Mouse (Mus musculus) kidney, embryonic 14.5 days (tissue): ENCODE measurements at regions not wholly inside any gene's neighbourhood (a gene's known extent, or its start where the extent isn't known, plus 50 kb on each side); places are given as distances from the start of the nearest gene placed in this dataset.

Source experiments
- ATAC-seq: fragments of 200-750 bp; cut with Nextera tagmentation; 2 replicates; pipeline ENCODE4 v1.8.0; 2017; ENCODE audit warnings: moderate number of reproducible peaks, mild to moderate bottlenecking, moderate TSS enrichment, moderate library complexity; ENCODE audit not compliant: low FRiP score, low TSS enrichment
- H3K27ac ChIP-seq: fragments of 300-500 bp; sonication (generic); 2 replicates; pipeline ENCODE4 v1.5.1; 2014; ENCODE audit warnings: low read depth, mild to moderate bottlenecking, low read length, moderate library complexity, mixed read lengths
- H3K27me3 ChIP-seq: fragments of 300-500 bp; sonication (generic); 2 replicates; pipeline ENCODE4 v1.6.1; 2014; ENCODE audit warnings: mild to moderate bottlenecking, low read length; ENCODE audit not compliant: control insufficient read depth, insufficient read depth
- H3K36me3 ChIP-seq: fragments of 300-500 bp; sonication (generic); 2 replicates; pipeline ENCODE4 v1.6.1; 2014; ENCODE audit warnings: low read length, mixed read lengths; ENCODE audit not compliant: control insufficient read depth, insufficient read depth
- H3K4me1 ChIP-seq: fragments of 300-500 bp; sonication (generic); 2 replicates; pipeline ENCODE4 v1.6.1; 2014; ENCODE audit warnings: low read length, mixed read lengths; ENCODE audit not compliant: control insufficient read depth, insufficient read depth
- H3K4me2 ChIP-seq: fragments of 300-500 bp; sonication (generic); replicated peaks from 2 replicates; pipeline ENCODE4 v1.6.1; 2014; ENCODE audit warnings: low read depth, mild to moderate bottlenecking, low read length
- H3K4me3 ChIP-seq: fragments of 300-500 bp; sonication (generic); 2 replicates; pipeline ENCODE4 v1.5.1; 2014; ENCODE audit warnings: mild to moderate bottlenecking, low read length
- H3K9ac ChIP-seq: fragments of 300-500 bp; sonication (generic); 2 replicates; pipeline ENCODE4 v1.6.1; 2014; ENCODE audit warnings: low read depth, mild to moderate bottlenecking, low read length, moderate library complexity
- H3K9me3 ChIP-seq: fragments of 300-500 bp; sonication (generic); 2 replicates; pipeline ENCODE4 v1.6.1; 2016; ENCODE audit warnings: low read length; ENCODE audit not compliant: control insufficient read depth
- WGBS: fragments of 180-500 bp; shearing (Covaris S2); extraction: QIAGEN DNeasy Blood & Tissue Kit; methylation state at CpG from one replicate; pipeline ENCODE4 v1.1.7; 2014; 5-methylcytosine and 5-hydroxymethylcytosine counted together

DNA sequence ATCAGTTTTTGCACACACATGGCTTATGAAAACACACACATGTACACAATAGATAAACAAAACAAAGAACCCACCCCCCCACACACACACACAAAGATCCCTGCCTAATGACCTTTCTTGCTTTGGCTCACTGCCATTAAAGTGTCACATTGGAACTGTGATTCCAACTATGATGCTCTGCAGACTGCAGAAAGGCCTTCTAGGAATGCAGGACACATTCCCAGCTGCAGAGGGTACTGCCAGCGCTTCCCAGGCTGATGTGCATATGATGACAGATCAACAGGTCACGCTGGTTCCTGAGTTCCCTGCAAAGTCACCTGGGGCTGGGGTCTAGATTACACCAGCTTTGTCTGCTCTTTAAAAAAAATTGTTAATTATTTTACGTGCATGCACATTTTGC, 68.1 kb upstream of the Ppm1j start:
- H3K4me3 ChIP-seq, result no peak overlapping the region
- 77% methylated on average over 3 of the region's 3 CpGs for WGBS
- ATAC-seq, result no peak

DNA sequence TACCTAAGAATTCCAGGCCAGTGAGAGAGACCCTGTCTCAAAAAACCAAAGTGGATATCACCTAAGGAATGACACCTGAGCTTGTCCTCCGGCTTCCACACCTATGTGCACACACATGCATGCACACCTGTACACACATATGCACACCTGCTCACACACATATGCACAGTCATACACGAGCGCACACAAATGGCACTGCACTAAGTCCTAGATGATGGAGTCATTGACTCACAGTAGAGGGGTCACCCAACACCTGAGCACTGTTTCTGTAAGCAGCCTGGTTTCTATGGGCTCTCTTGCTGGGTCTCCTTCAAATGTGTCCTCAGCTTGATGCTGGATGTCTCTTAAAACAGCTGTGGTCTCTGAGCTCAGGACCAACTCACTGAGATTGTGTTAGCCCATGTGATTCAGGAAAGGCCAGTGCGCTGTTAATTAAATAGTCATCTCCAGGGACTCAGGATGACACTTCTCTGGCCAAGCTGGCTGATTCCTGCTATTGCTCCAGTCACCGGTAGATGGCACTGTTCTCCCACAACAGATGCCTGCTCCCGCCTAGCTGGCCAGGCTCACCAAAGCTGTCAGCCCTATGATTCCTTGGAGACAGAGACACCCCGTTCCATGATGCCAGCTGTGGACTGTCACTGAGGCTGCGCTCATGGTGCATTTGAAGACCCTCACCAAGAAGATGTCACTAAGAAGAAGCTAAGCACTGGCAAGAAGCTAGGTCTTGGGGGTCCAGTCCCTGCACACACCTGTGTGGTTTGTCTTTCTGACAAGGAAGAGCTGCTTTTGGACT, 66.8 kb upstream of the Ppm1j start:
- no peaks in the 10 kb centered on the region for H3K9me3 ChIP-seq
- H3K9ac ChIP-seq, result no peak overlapping the region
- peak; percentile 85 for ATAC-seq
- H3K27me3 ChIP-seq, result no peaks in the 10 kb centered on the region
- 0 out of 2 replicates have a peak overlapping the region, but pooled peaks have one; percentile 4 for H3K4me3 ChIP-seq
- H3K4me2 ChIP-seq, result peak overlapping the region; percentile 32
- 22% methylated on average over 8 of the region's 8 CpGs for whole genome bisulfite sequencing
- no peak overlapping the region for H3K27ac ChIP-seq
- H3K36me3 ChIP-seq, result no peaks in the 10 kb centered on the region
- no peaks in the 10 kb centered on the region for H3K4me1 ChIP-seq

More for the DNA sequence above, 68.1 kb upstream of the Ppm1j start:
- Histone ChIP-seq H3K4me2 (no peak overlapping the region), H3K9me3 (no peaks in the 10 kb centered on the region), H3K4me1 (no peaks in the 10 kb centered on the region), H3K9ac (no peak overlapping the region), H3K27ac (no peak overlapping the region), H3K27me3 (no peaks in the 10 kb centered on the region), H3K36me3 (no peaks in the 10 kb centered on the region)

DNA sequence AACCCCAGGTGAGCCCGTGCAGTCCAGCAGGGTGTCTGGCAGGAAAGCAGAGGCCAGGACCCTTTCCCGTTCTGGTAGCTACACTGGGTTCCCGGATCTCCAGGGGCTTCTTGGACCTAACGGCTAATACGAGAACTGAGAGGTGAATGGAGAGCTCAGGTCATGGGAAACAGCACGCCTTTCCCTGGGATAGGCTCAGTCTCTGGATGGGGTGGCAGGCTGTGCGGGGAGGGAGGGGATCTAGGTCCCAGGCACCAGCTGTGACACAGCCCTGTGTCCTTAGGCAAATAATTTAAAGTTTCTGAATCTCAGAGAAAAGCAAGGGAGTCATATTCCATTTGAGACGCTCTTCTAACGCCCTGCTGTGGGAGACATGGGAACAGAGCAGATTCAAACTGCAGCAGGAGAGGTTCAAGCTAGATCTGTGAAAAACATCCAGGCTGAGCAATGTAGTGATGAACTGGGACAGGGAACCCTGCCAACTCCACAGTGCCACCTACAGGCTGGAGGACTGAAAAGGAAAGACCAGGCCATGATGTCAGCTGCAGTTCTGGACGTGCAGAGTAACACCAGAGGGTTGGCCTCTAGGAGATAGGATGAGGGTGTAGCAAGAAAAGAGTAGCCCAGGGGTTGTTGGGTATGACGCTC, 66.1 kb upstream of the Ppm1j start:
- no peak overlapping the region for H3K27ac ChIP-seq
- peak overlapping the region; percentile 32 for H3K4me2 ChIP-seq
- no peaks in the 10 kb centered on the region for H3K36me3 ChIP-seq
- 0 out of 2 replicates have a peak, but pooled peaks have one; percentile 13 for ATAC-seq
- no peaks in the 10 kb centered on the region for H3K9me3 ChIP-seq
- H3K27me3 ChIP-seq, result no peaks in the 10 kb centered on the region
- H3K9ac ChIP-seq, result no peak overlapping the region
- no peaks in the 10 kb centered on the region for H3K4me1 ChIP-seq
- WGBS, result 53% methylated on average over 11 of the region's 11 CpGs
- peak overlapping the region; percentile 4; the same call in 1 of the 2 replicates for H3K4me3 ChIP-seq
